Mouse (Mus musculus) embryonic facial prominence, embryonic 11.5 days (tissue): ENCODE measurements around the gene Pxdc1. TPM values are rescaled to one million over a fixed set of nuclear protein-coding genes. Genes with fewer than 3 reads are reported as not detected.
A peak's percentile ranks its signal among the peaks of the same experiment; 100 is the strongest.

Experiments used
- ATAC-seq: fragments of 200-750 bp; cut with Nextera tagmentation; replicated peaks from 2 replicates; pipeline ENCODE4 v1.8.0; 2017; ENCODE audit warnings: low read depth; ENCODE audit not compliant: insufficient number of reproducible peaks, low FRiP score, low TSS enrichment
- DNase-seq: peaks from one replicate; pipeline ENCODE4 v3.0.0-alpha.2; 2015; ENCODE audit warnings: low spot score
- H3K27ac ChIP-seq: fragments of 300-500 bp; sonication (generic); replicated peaks from 2 replicates; pipeline ENCODE4 v1.5.1; 2014; ENCODE audit warnings: mild to moderate bottlenecking, low read depth, low read length, control low read depth
- H3K27me3 ChIP-seq: fragments of 300-500 bp; sonication (generic); 2 replicates; pipeline ENCODE4 v1.6.1; 2014; ENCODE audit warnings: mild to moderate bottlenecking, low read length, moderate library complexity, mixed read lengths; ENCODE audit not compliant: control insufficient read depth, insufficient read depth
- H3K36me3 ChIP-seq: fragments of 300-500 bp; sonication (generic); replicated peaks from 2 replicates; pipeline ENCODE4 v1.6.1; 2014; ENCODE audit warnings: low read depth, mild to moderate bottlenecking, low read length, moderate library complexity, mixed read lengths; ENCODE audit not compliant: control insufficient read depth, insufficient read depth
- H3K4me1 ChIP-seq: fragments of 300-500 bp; sonication (generic); 2 replicates; pipeline ENCODE4 v1.6.1; 2014; ENCODE audit warnings: low read length, mixed read lengths; ENCODE audit not compliant: control insufficient read depth, insufficient read depth
- H3K4me2 ChIP-seq: fragments of 300-500 bp; sonication (generic); 2 replicates; pipeline ENCODE4 v1.6.1; 2014; ENCODE audit warnings: low read depth, mild to moderate bottlenecking, control low read depth, low read length, moderate library complexity
- H3K4me3 ChIP-seq: fragments of 300-500 bp; sonication (generic); 2 replicates; pipeline ENCODE4 v1.5.1; 2014; ENCODE audit warnings: low read depth, low read length, control low read depth
- H3K9ac ChIP-seq: fragments of 300-500 bp; sonication (generic); replicated peaks from 2 replicates; pipeline ENCODE4 v1.6.1; 2014; ENCODE audit warnings: mild to moderate bottlenecking, control low read depth, low read length
- H3K9me3 ChIP-seq: fragments of 300-500 bp; sonication (generic); replicated peaks from 2 replicates; pipeline ENCODE4 v1.6.1; 2016; ENCODE audit warnings: mild to moderate bottlenecking, low read length, inconsistent platforms, mixed read lengths; ENCODE audit not compliant: control insufficient read depth
- WGBS: fragments of 180-500 bp; shearing (Covaris S2); extraction: QIAGEN DNeasy Blood & Tissue Kit; methylation state at CpG from one replicate; pipeline ENCODE4 v1.1.7; 2014; 5-methylcytosine and 5-hydroxymethylcytosine counted together
- polyA plus RNA-seq: library from polyadenylated mRNA; unstranded; fragments of >200 nt; fragmentation: Nextera tagmentation; extraction: Ambion mirVana; gene quantifications from 2 replicates; pipeline ENCODE4 v1.2.1, GENCODE M21; 2014

Pxdc1 gene
- polyA plus RNA-seq, 1 experiment from 2014 or later: 8.0 TPM

DNA sequence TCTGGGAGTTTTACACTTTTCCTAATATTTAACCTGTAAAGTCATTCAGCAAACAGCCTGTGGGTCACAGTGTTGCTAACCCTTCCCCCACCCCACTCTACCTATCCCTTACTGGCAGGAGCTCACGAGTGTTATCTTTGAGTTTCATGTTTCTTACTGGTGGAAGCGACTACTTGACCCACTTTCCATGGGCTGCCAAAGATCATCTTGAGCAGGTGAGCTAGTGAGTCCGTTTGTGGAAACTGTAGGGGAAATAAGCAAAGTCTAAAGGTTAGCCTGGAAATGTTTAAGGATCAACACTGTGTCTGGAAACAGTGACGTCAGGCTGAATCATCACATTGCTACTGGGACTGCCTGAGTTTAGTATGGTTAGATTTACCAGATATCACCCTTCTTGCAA, 6.2 kb upstream of the Pxdc1 start:
- no peaks in the 10 kb centered on the region for H3K4me1 ChIP-seq
- no peaks in the 10 kb centered on the region for H3K27me3 ChIP-seq
- no peaks in the 10 kb centered on the region for H3K36me3 ChIP-seq
- no peak overlapping the region for H3K27ac ChIP-seq
- ATAC-seq (no peak), DNase-seq (no peak)
- no peak overlapping the region for H3K4me3 ChIP-seq
- H3K9ac ChIP-seq: no peak overlapping the region
- no peaks in the 10 kb centered on the region for H3K9me3 ChIP-seq
- no peak overlapping the region for H3K4me2 ChIP-seq
- 57% methylated on average over 4 of the region's 4 CpGs for WGBS

DNA sequence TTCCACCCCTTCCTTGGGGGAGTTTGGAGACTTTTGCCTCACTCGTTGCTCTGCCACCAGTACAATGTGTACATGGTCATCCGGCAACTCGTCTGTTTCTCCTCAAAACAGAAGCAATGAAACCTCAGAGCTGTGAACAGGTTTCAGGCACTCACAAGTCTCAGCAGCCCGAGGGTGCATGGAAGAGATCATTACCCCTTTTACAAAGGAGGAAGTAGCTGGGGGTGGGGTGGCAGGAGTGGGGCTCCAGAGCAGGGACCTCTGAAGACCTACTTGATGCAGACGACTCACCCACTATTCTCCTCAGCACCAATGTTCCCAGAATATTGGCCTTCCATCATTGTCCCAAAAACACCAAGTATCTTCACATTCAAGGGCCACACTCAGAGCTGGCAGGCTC, 3.1 kb upstream of the Pxdc1 start:
- H3K4me2 ChIP-seq: no peak overlapping the region
- H3K9ac ChIP-seq: no peak overlapping the region
- H3K4me1 ChIP-seq: peaks cover 2% of the 10 kb centered on the region; the same call in 1 of the 2 replicates
- no peak for DNase-seq
- no peak overlapping the region for H3K27ac ChIP-seq
- WGBS: 79% methylated on average over 5 of the region's 5 CpGs
- H3K27me3 ChIP-seq: peaks cover 13% of the 10 kb centered on the region
- no peaks in the 10 kb centered on the region for H3K36me3 ChIP-seq
- H3K4me3 ChIP-seq: no peak overlapping the region
- H3K9me3 ChIP-seq: no peaks in the 10 kb centered on the region
- no peak for ATAC-seq

- H3K9me3 ChIP-seq: no peaks in the 10 kb centered on the region
- peak overlapping the region; percentile 56 for H3K4me3 ChIP-seq
- H3K4me1 ChIP-seq: peaks cover 2% of the 10 kb centered on the region; the same call in 1 of the 2 replicates
- H3K27ac ChIP-seq: no peak overlapping the region; the same call in 1 of the 2 replicates
- peak overlapping the region; percentile 65 for H3K9ac ChIP-seq
- ATAC-seq: peak; percentile 55; the same call in 1 of the 2 replicates
- peak; percentile 58 for DNase-seq
- H3K36me3 ChIP-seq: no peaks in the 10 kb centered on the region
- peak overlapping the region; percentile 95 for H3K4me2 ChIP-seq
- H3K27me3 ChIP-seq: peaks cover 14% of the 10 kb centered on the region
- WGBS: under 1% methylated on average over 99 of the region's 105 CpGs
These were observed 689 bp downstream of the Pxdc1 start for GRCm38 (mm10) chr13:34652353-34653241.

DNA sequence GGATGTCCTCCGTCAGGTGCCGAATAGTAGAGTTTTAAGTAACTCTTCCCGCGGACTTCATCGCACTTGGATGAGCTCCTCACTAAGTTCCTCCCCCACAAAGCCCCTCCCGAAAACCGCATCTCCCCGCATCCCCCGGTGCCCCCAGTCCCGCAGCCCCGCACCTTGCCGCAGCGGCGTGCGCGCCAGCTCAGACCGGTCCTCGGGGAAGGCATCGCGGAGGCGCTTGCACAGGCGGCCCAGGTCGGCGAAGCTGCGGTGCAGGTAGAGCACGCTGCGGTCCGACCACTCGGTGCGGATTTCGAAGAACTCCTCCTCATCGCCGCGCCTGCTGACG, 1.3 kb downstream of the Pxdc1 start:
- Histone ChIP-seq H3K4me2 (peak overlapping the region; percentile 95), H3K36me3 (no peaks in the 10 kb centered on the region), H3K9ac (peak overlapping the region; percentile 65), H3K4me3 (peak overlapping the region; percentile 56), H3K27me3 (peaks cover 14% of the 10 kb centered on the region), H3K4me1 (peaks cover 2% of the 10 kb centered on the region; the same call in 1 of the 2 replicates), H3K27ac (no peak overlapping the region), H3K9me3 (no peaks in the 10 kb centered on the region)
- peak; percentile 44; the same call in 1 of the 2 replicates for ATAC-seq
- DNase-seq: no peak
- under 1% methylated on average over 35 of the region's 35 CpGs for WGBS

- peak overlapping the region; percentile 65 for H3K9ac ChIP-seq
- peaks cover 2% of the 10 kb centered on the region; the same call in 1 of the 2 replicates for H3K4me1 ChIP-seq
- H3K9me3 ChIP-seq: no peaks in the 10 kb centered on the region
- H3K27me3 ChIP-seq: peaks cover 14% of the 10 kb centered on the region
- no peaks in the 10 kb centered on the region for H3K36me3 ChIP-seq
- H3K27ac ChIP-seq: no peak overlapping the region
- H3K4me3 ChIP-seq: peak overlapping the region; percentile 56
- DNase-seq (peak; percentile 48), ATAC-seq (no peak)
- H3K4me2 ChIP-seq: peak overlapping the region; percentile 95
- 2% methylated on average over 24 of the region's 24 CpGs for WGBS
These were observed 1.8 kb downstream of the Pxdc1 start for GRCm38 (mm10) chr13:34651474-34651991.

GRCm38 (mm10) chr13:34650953-34651352, 2.3 kb downstream of the Pxdc1 start:
- 20% methylated on average over 10 of the region's 10 CpGs for WGBS
- H3K9ac ChIP-seq: no peak overlapping the region
- H3K27ac ChIP-seq: no peak overlapping the region
- peaks cover 2% of the 10 kb centered on the region; the same call in 1 of the 2 replicates for H3K4me1 ChIP-seq
- peaks cover 14% of the 10 kb centered on the region for H3K27me3 ChIP-seq
- peak overlapping the region; percentile 56 for H3K4me3 ChIP-seq
- H3K4me2 ChIP-seq: peak overlapping the region; percentile 95; the same call in 1 of the 2 replicates
- DNase-seq (no peak), ATAC-seq (no peak)
- no peaks in the 10 kb centered on the region for H3K9me3 ChIP-seq
- H3K36me3 ChIP-seq: no peaks in the 10 kb centered on the region

DNA sequence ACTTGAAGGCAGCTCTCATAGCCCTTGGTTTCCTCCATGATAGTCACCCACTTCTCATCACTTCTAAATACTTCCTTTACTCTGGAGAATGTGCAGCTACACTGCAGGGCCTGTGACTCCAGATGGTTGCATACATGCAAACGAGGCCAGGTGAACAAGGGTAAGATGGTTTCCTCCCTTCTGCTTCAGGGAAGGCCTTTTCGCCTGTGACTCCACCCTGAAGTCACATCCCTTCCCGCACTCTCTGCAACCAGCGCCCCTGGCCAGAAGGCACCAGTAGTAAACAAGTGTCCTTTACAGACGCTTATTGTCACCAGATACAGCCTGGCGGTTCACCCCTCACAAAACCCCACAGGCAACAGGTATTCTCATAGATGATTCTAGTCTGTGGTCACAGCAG, 2.9 kb downstream of the Pxdc1 start:
- Histone ChIP-seq H3K9ac (no peak overlapping the region), H3K36me3 (no peaks in the 10 kb centered on the region), H3K27me3 (peaks cover 14% of the 10 kb centered on the region), H3K4me1 (peaks cover 2% of the 10 kb centered on the region; the same call in 1 of the 2 replicates), H3K4me2 (peak overlapping the region; percentile 5), H3K4me3 (no peak overlapping the region), H3K27ac (no peak overlapping the region), H3K9me3 (no peaks in the 10 kb centered on the region)
- WGBS: 47% methylated on average over 6 of the region's 6 CpGs
- DNase-seq: no peak
- no peak for ATAC-seq

- H3K4me2 ChIP-seq: no peak overlapping the region
- H3K9ac ChIP-seq: no peak overlapping the region
- H3K9me3 ChIP-seq: no peaks in the 10 kb centered on the region
- no peak overlapping the region for H3K4me3 ChIP-seq
- H3K4me1 ChIP-seq: peaks cover 2% of the 10 kb centered on the region; the same call in 1 of the 2 replicates
- H3K36me3 ChIP-seq: no peaks in the 10 kb centered on the region
- H3K27ac ChIP-seq: no peak overlapping the region
- no peak for ATAC-seq
- peaks cover 14% of the 10 kb centered on the region for H3K27me3 ChIP-seq
- 58% methylated on average over 4 of the region's 4 CpGs for WGBS
- no peak for DNase-seq
These were observed 5.5 kb downstream of the Pxdc1 start for GRCm38 (mm10) chr13:34647751-34648150.
